Mouse (Mus musculus): Measurements from ENCODE around the gene Cox5a. TPM values are rescaled to one million over a fixed set of nuclear protein-coding genes. Genes with fewer than 3 reads are reported as not detected.
A peak's percentile ranks its signal among the peaks of the same experiment; 100 is the strongest.

The Cox5a gene
- 832 and 924 TPM in 2 replicates for polyA plus RNA-seq (2014; fragmentation: Nextera tagmentation; extraction: Ambion mirVana)

- peak; percentile 95 for ATAC-seq (ENCODE audit: low FRiP score, low TSS enrichment)
- Histone ChIP-seq H3K4me3 (replicated peaks; ENCODE audit: low read depth, low read length) (peak within 1 kb of the TSS; percentile 91), H3K9ac (replicated peaks; ENCODE audit: low read length) (peak within 1 kb of the TSS; percentile 96), H3K27ac (replicated peaks; ENCODE audit: low read depth, low read length) (peak within 1 kb of the TSS; percentile 91), H3K36me3 (ENCODE audit: control insufficient read depth, insufficient read depth, low read length) (no peaks in the 10 kb centered on the region), H3K9me3 (ENCODE audit: control insufficient read depth, low read length) (no peaks in the 10 kb centered on the region), H3K27me3 (ENCODE audit: control insufficient read depth, insufficient read depth, low read length) (no peaks in the 10 kb centered on the region), H3K4me1 (ENCODE audit: control insufficient read depth, insufficient read depth, low read length) (peaks cover 23% of the 10 kb centered on the region), H3K4me2 (ENCODE audit: low read length) (peak within 1 kb of the TSS; percentile 73)
- WGBS, result under 1% methylated on average over 95 of the region's 95 CpGs
- DNase-seq, result peak; percentile 98
Measured at GRCm38 (mm10) chr9:57521056-57521911, at the start of gene Cox5a. Gene Cox5a (plus strand): TSS chr9:57521274.

GRCm38 (mm10) chr9:57485774-57486173 is 35.3 kb upstream of the Cox5a start:
- Histone ChIP-seq H3K4me3 (replicated peaks; ENCODE audit: low read depth, low read length) (no peak overlapping the region), H3K27me3 (ENCODE audit: control insufficient read depth, insufficient read depth, low read length) (no peaks in the 10 kb centered on the region), H3K9ac (replicated peaks; ENCODE audit: low read length) (no peak overlapping the region), H3K27ac (replicated peaks; ENCODE audit: low read depth, low read length) (no peak overlapping the region), H3K4me1 (ENCODE audit: control insufficient read depth, insufficient read depth, low read length) (0 out of 2 replicates have a peak, but pooled peaks cover 4% of the 10 kb centered on the region), H3K36me3 (ENCODE audit: control insufficient read depth, insufficient read depth, low read length) (no peaks in the 10 kb centered on the region), H3K4me2 (ENCODE audit: low read length) (peak overlapping the region; percentile 20; the same call in 1 of the 2 replicates), H3K9me3 (ENCODE audit: control insufficient read depth, low read length) (no peaks in the 10 kb centered on the region)
- ATAC-seq (ENCODE audit: low FRiP score, low TSS enrichment), result no peak
- DNase-seq, result peak; percentile 94
- 15% methylated on average over 7 of the region's 7 CpGs for WGBS

- Histone ChIP-seq H3K27me3 (ENCODE audit: control insufficient read depth, insufficient read depth, low read length) (no peaks in the 10 kb centered on the region), H3K27ac (replicated peaks; ENCODE audit: low read depth, low read length) (no peak overlapping the region), H3K36me3 (ENCODE audit: control insufficient read depth, insufficient read depth, low read length) (no peaks in the 10 kb centered on the region), H3K9ac (replicated peaks; ENCODE audit: low read length) (no peak overlapping the region), H3K4me3 (replicated peaks; ENCODE audit: low read depth, low read length) (no peak overlapping the region), H3K9me3 (ENCODE audit: control insufficient read depth, low read length) (no peaks in the 10 kb centered on the region), H3K4me1 (ENCODE audit: control insufficient read depth, insufficient read depth, low read length) (0 out of 2 replicates have a peak, but pooled peaks cover 4% of the 10 kb centered on the region), H3K4me2 (ENCODE audit: low read length) (no peak overlapping the region)
- 72% methylated on average over 7 of the region's 7 CpGs for WGBS
- DNase-seq (no peak), ATAC-seq (ENCODE audit: low FRiP score, low TSS enrichment) (no peak)
Measured at GRCm38 (mm10) chr9:57487807-57488206, 33.3 kb upstream of the Cox5a start.

- Histone ChIP-seq H3K27ac (replicated peaks; ENCODE audit: low read depth, low read length) (no peak overlapping the region), H3K4me2 (ENCODE audit: low read length) (no peak overlapping the region), H3K9me3 (ENCODE audit: control insufficient read depth, low read length) (no peaks in the 10 kb centered on the region), H3K9ac (replicated peaks; ENCODE audit: low read length) (no peak overlapping the region), H3K36me3 (ENCODE audit: control insufficient read depth, insufficient read depth, low read length) (no peaks in the 10 kb centered on the region), H3K4me1 (ENCODE audit: control insufficient read depth, insufficient read depth, low read length) (no peaks in the 10 kb centered on the region), H3K4me3 (replicated peaks; ENCODE audit: low read depth, low read length) (no peak overlapping the region), H3K27me3 (ENCODE audit: control insufficient read depth, insufficient read depth, low read length) (no peaks in the 10 kb centered on the region)
- WGBS, result 88% methylated on average over 2 of the region's 2 CpGs
- ATAC-seq (ENCODE audit: low FRiP score, low TSS enrichment) (no peak), DNase-seq (no peak)
Measured at GRCm38 (mm10) chr9:57493532-57493931, 27.5 kb upstream of the Cox5a start.

- no peak for DNase-seq
Measured at GRCm38 (mm10) chr9:57494970-57495369, 26.1 kb upstream of the Cox5a start.

GRCm38 (mm10) chr9:57497236-57497635 is 23.8 kb upstream of the Cox5a start:
- no peaks in the 10 kb centered on the region for H3K9me3 ChIP-seq (ENCODE audit: control insufficient read depth, low read length)
- no peaks in the 10 kb centered on the region for H3K36me3 ChIP-seq (ENCODE audit: control insufficient read depth, insufficient read depth, low read length)
- no peak for ATAC-seq (ENCODE audit: low FRiP score, low TSS enrichment)

More at GRCm38 (mm10) chr9:57494970-57495369, 26.1 kb upstream of the Cox5a start:
- H3K4me1 ChIP-seq (ENCODE audit: control insufficient read depth, insufficient read depth, low read length), result peaks cover 5% of the 10 kb centered on the region; the same call in 1 of the 2 replicates
- no peaks in the 10 kb centered on the region for H3K9me3 ChIP-seq (ENCODE audit: control insufficient read depth, low read length)
- no peak overlapping the region for H3K27ac ChIP-seq (replicated peaks; ENCODE audit: low read depth, low read length)
- no peak overlapping the region for H3K4me2 ChIP-seq (ENCODE audit: low read length)
- no peak for ATAC-seq (ENCODE audit: low FRiP score, low TSS enrichment)
- peaks cover 3% of the 10 kb centered on the region; the same call in 1 of the 2 replicates for H3K27me3 ChIP-seq (ENCODE audit: control insufficient read depth, insufficient read depth, low read length)
- H3K9ac ChIP-seq (replicated peaks; ENCODE audit: low read length), result no peak overlapping the region
- H3K36me3 ChIP-seq (ENCODE audit: control insufficient read depth, insufficient read depth, low read length), result no peaks in the 10 kb centered on the region
- no peak overlapping the region for H3K4me3 ChIP-seq (replicated peaks; ENCODE audit: low read depth, low read length)

GRCm38 (mm10) chr9:57498536-57498935 is 22.5 kb upstream of the Cox5a start:
- no peaks in the 10 kb centered on the region for H3K36me3 ChIP-seq (ENCODE audit: control insufficient read depth, insufficient read depth, low read length)
- H3K4me1 ChIP-seq (ENCODE audit: control insufficient read depth, insufficient read depth, low read length), result peaks cover 20% of the 10 kb centered on the region
- H3K9ac ChIP-seq (replicated peaks; ENCODE audit: low read length), result no peak overlapping the region
- no peak overlapping the region for H3K4me2 ChIP-seq (ENCODE audit: low read length)
- WGBS, result 46% methylated on average over 7 of the region's 7 CpGs
- no peak overlapping the region for H3K4me3 ChIP-seq (replicated peaks; ENCODE audit: low read depth, low read length)
- no peak for DNase-seq
- H3K27ac ChIP-seq (replicated peaks; ENCODE audit: low read depth, low read length), result peak overlapping the region; percentile 72
- no peak for ATAC-seq (ENCODE audit: low FRiP score, low TSS enrichment)
- H3K9me3 ChIP-seq (ENCODE audit: control insufficient read depth, low read length), result no peaks in the 10 kb centered on the region
- H3K27me3 ChIP-seq (ENCODE audit: control insufficient read depth, insufficient read depth, low read length), result peaks cover 22% of the 10 kb centered on the region

More at GRCm38 (mm10) chr9:57497236-57497635, 23.8 kb upstream of the Cox5a start:
- Histone ChIP-seq H3K27ac (replicated peaks; ENCODE audit: low read depth, low read length) (no peak overlapping the region), H3K4me2 (ENCODE audit: low read length) (no peak overlapping the region), H3K9ac (replicated peaks; ENCODE audit: low read length) (no peak overlapping the region), H3K4me3 (replicated peaks; ENCODE audit: low read depth, low read length) (no peak overlapping the region), H3K27me3 (ENCODE audit: control insufficient read depth, insufficient read depth, low read length) (peaks cover 10% of the 10 kb centered on the region; the same call in 1 of the 2 replicates), H3K4me1 (ENCODE audit: control insufficient read depth, insufficient read depth, low read length) (peaks cover 14% of the 10 kb centered on the region; the same call in 1 of the 2 replicates)
- WGBS, result 84% methylated on average over 5 of the region's 5 CpGs
- DNase-seq, result no peak

GRCm38 (mm10) chr9:57501452-57501851 is 19.6 kb upstream of the Cox5a start:
- DNase-seq (peak; percentile 57), ATAC-seq (ENCODE audit: low FRiP score, low TSS enrichment) (no peak)
- Histone ChIP-seq H3K4me3 (replicated peaks; ENCODE audit: low read depth, low read length) (peak overlapping the region; percentile 40), H3K4me1 (ENCODE audit: control insufficient read depth, insufficient read depth, low read length) (peaks cover 41% of the 10 kb centered on the region), H3K27me3 (ENCODE audit: control insufficient read depth, insufficient read depth, low read length) (peaks cover 49% of the 10 kb centered on the region), H3K9ac (replicated peaks; ENCODE audit: low read length) (peak overlapping the region; percentile 40), H3K9me3 (ENCODE audit: control insufficient read depth, low read length) (no peaks in the 10 kb centered on the region), H3K4me2 (ENCODE audit: low read length) (peak overlapping the region; percentile 87), H3K36me3 (ENCODE audit: control insufficient read depth, insufficient read depth, low read length) (no peaks in the 10 kb centered on the region), H3K27ac (replicated peaks; ENCODE audit: low read depth, low read length) (peak overlapping the region; percentile 85)
- 5% methylated on average over 13 of the region's 13 CpGs for WGBS

All from midbrain, embryonic 14.5 days (tissue).